Mouse (Mus musculus): ENCODE data around the gene Inf2. TPM values are rescaled to one million over a fixed set of nuclear protein-coding genes. Genes with fewer than 3 reads are reported as not detected.

The Inf2 gene
- total RNA-seq (2021): 100 to 1,000 TPM; 127 to 138 TPM
- long read RNA-seq, experiment 1, transcript Inf2-203 (15 exons, 2,795 nt): major isoform, 6 of 49 reads
- long read RNA-seq, experiment 1, partial matches to known transcripts: 37 of 49 reads
- long read RNA-seq, experiment 1, other reads (novel, unspliced or antisense): 6 of 49 reads
- long read RNA-seq, experiment 2, transcript Inf2-203 (15 exons, 2,795 nt): major isoform, 5 of 37 reads
- long read RNA-seq, experiment 2, partial matches to known transcripts: 20 of 37 reads
- long read RNA-seq, experiment 2, other reads (novel, unspliced or antisense): 12 of 37 reads

GRCm38 (mm10) chr12:112588426-112589256, at the start of gene Inf2:
Inf2 (plus strand) TSS chr12:112588784.
- DNase-seq (ENCODE audit: low spot score in 2 of 2): peak; percentile 86 to 90

GRCm38 (mm10) chr12:112539466-112539965, 49.1 kb upstream of the Inf2 start:
- no peak for DNase-seq (ENCODE audit: low spot score in 2 of 2)

- no peak for DNase-seq (ENCODE audit: low spot score in 2 of 2)
Measured at GRCm38 (mm10) chr12:112540321-112540720, 48.3 kb upstream of the Inf2 start.

- peak in 1 of 2 experiments; percentile 5 for DNase-seq (ENCODE audit: low spot score in 2 of 2)
Measured at GRCm38 (mm10) chr12:112541483-112542091, 47.0 kb upstream of the Inf2 start.

GRCm38 (mm10) chr12:112542257-112542919, 46.2 kb upstream of the Inf2 start:
- no peak for DNase-seq (ENCODE audit: low spot score in 2 of 2)

GRCm38 (mm10) chr12:112542920-112543300, 45.7 kb upstream of the Inf2 start:
- peak; percentile 94 to 97 for DNase-seq (ENCODE audit: low spot score in 2 of 2)

GRCm38 (mm10) chr12:112543941-112544340, 44.6 kb upstream of the Inf2 start:
- no peak for DNase-seq (ENCODE audit: low spot score in 2 of 2)

GRCm38 (mm10) chr12:112544946-112545701, 43.5 kb upstream of the Inf2 start:
- no peak for DNase-seq (ENCODE audit: low spot score in 2 of 2)

- no peak for DNase-seq (ENCODE audit: low spot score in 2 of 2)
Measured at GRCm38 (mm10) chr12:112546110-112546509, 42.5 kb upstream of the Inf2 start.

- no peak for DNase-seq (ENCODE audit: low spot score in 2 of 2)
Measured at GRCm38 (mm10) chr12:112549287-112549686, 39.3 kb upstream of the Inf2 start.

- DNase-seq (ENCODE audit: low spot score in 2 of 2): peak; percentile 91 to 94
Measured at GRCm38 (mm10) chr12:112551861-112552375, 36.7 kb upstream of the Inf2 start.

- DNase-seq (ENCODE audit: low spot score in 2 of 2): no peak
Measured at GRCm38 (mm10) chr12:112552520-112552919, 36.1 kb upstream of the Inf2 start.

GRCm38 (mm10) chr12:112554900-112555299, 33.7 kb upstream of the Inf2 start:
- DNase-seq (ENCODE audit: low spot score in 2 of 2): no peak

- DNase-seq (ENCODE audit: low spot score in 2 of 2): no peak
Measured at GRCm38 (mm10) chr12:112556531-112557060, 32.0 kb upstream of the Inf2 start.

GRCm38 (mm10) chr12:112557219-112557618, 31.4 kb upstream of the Inf2 start:
- no peak for DNase-seq (ENCODE audit: low spot score in 2 of 2)

GRCm38 (mm10) chr12:112559231-112559630, 29.4 kb upstream of the Inf2 start:
- DNase-seq (ENCODE audit: low spot score in 2 of 2): no peak

- DNase-seq (ENCODE audit: low spot score in 2 of 2): no peak
Measured at GRCm38 (mm10) chr12:112559671-112560070, 28.9 kb upstream of the Inf2 start.

- DNase-seq (ENCODE audit: low spot score in 2 of 2): no peak
Measured at GRCm38 (mm10) chr12:112560176-112560797, 28.3 kb upstream of the Inf2 start.

GRCm38 (mm10) chr12:112561163-112561562, 27.4 kb upstream of the Inf2 start:
- DNase-seq (ENCODE audit: low spot score in 2 of 2): no peak

Data from left cerebral cortex, adult 18-20 months (tissue).